Mouse (Mus musculus) bone marrow, adult 2 months (tissue): ENCODE measurements around the gene Pakap.

ENCODE experiments used
- CTCF ChIP-seq: fragments of 200-500 bp; IDR thresholded peaks from 2 replicates; pipeline ENCODE4 v1.5.1; 2011; ENCODE audit warnings: low read length, control low read depth; ENCODE audit not compliant: control insufficient read depth, insufficient read depth
- POLR2A ChIP-seq: fragments of 200-500 bp; IDR thresholded peaks from 2 replicates; pipeline ENCODE4 v1.6.1; 2011; ENCODE audit warnings: low read depth, mild to moderate bottlenecking, control low read depth, low read length, borderline replicate concordance; ENCODE audit not compliant: control insufficient read depth

- TF ChIP-seq POLR2A = no peak
- TF ChIP-seq CTCF = no peak
Observed at GRCm38 (mm10) chr4:57547785-57548184, 20.2 kb upstream of the Pakap start.
